Mouse (Mus musculus) layer of hippocampus, adult 6 months (tissue): Measurements from ENCODE around the gene Ppm1g. TPM values are rescaled to one million over a fixed set of nuclear protein-coding genes. Genes with fewer than 3 reads are reported as not detected.

Experiments used
- long read RNA-seq, 2 experiments: library from polyadenylated mRNA; unstranded; transcript quantifications; one replicate each; pipeline ENCODE4 v2.0.0; 2019 to 2020
- polyA plus RNA-seq: library from polyadenylated mRNA; unstranded; fragments of <200 nt; fragmentation: Nextera tagmentation; gene quantifications from 2 replicates; pipeline ENCODE4 v1.2.3, GENCODE M21; 2021

Gene Ppm1g
- polyA plus RNA-seq, result 79.7 and 95.6 TPM in 2 replicates
- long read RNA-seq, experiment 1, transcript Ppm1g-201 (10 exons, 2,307 nt), result major isoform, 222 of 252 reads
- long read RNA-seq, experiment 1, partial matches to known transcripts, result 11 of 252 reads
- long read RNA-seq, experiment 1, other reads (novel, unspliced or antisense), result 14 of 252 reads
- long read RNA-seq, experiment 2, transcript Ppm1g-201 (10 exons, 2,307 nt), result major isoform, 620 of 647 reads
- long read RNA-seq, experiment 2, partial matches to known transcripts, result 3 of 647 reads
- long read RNA-seq, experiment 2, other reads (novel, unspliced or antisense), result 21 of 647 reads

DNA sequence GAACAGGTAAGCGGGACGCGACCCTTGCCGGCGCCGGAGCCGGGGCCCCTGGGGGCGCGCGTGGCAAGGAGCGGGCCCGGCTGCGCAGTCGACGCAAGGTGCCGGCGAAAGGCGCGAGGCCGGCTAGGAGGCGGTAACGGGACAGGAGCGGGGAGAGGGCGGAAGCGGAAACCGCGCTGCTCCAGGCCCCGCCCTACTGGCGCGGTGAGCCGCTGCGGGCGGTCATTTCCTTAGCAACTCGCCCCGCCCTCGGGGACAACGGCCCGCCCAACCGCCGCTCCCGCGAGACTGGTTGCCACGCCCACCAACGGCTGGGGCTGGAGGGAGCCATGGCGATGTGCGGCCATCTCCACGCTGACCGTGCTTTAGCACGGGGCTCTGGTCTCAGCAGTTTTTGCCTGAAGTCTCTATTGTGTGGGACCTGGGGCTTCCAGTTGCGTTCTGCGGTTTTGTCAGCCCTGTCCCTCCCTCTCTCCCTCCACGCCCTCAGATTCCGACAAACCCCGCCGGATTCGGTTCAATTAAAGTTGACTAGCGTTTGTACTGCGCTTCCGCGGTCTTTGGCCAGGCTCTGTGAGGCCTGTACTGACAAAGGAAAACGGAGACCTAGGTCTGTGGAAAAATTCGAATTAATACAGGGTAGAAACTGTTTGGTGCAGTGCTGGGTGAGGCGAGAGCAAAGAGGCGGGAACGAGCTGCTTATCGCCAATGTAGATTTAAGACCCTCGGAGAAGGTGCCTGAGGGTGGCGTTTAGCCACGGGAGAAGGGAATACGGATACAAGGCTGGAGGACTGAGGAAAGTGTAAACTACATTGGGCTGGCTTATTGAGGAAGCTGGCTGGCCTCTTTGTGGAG lies at the start of gene Ppm1g:
Ppm1g (minus strand) TSS at position 240 of the 856 bp plus-strand sequence.

DNA sequence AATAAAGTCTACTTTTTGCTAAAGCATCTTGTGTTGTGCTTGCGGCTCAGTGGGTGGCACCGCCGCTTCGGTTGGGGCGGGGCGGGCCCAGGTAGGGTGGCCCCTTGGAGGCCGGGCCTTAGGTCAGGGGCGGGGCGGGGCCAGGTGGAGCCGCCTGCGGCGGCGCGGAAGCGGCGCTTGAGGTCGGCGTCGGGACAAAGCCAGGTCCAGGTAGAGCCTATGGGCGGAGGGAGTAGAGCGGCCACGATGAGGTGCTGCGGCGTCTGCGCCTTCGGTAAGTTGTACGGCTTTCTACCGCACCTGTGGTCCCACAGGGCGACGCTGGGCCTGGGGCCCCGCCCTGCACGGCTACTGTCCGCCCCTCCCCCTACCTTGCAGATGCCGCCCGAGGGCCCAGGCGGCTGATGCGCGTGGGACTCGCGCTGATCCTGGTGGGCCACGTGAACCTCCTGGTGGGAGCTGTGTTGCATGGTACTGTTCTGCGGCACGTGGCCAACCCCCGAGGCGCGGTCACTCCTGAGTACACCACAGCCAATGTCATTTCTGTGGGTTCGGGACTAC lies 31.1 kb upstream of the Ppm1g start, which contains the start of gene Krtcap3:
Krtcap3 (plus strand) TSS at position 151 of the 561 bp plus-strand sequence.

DNA sequence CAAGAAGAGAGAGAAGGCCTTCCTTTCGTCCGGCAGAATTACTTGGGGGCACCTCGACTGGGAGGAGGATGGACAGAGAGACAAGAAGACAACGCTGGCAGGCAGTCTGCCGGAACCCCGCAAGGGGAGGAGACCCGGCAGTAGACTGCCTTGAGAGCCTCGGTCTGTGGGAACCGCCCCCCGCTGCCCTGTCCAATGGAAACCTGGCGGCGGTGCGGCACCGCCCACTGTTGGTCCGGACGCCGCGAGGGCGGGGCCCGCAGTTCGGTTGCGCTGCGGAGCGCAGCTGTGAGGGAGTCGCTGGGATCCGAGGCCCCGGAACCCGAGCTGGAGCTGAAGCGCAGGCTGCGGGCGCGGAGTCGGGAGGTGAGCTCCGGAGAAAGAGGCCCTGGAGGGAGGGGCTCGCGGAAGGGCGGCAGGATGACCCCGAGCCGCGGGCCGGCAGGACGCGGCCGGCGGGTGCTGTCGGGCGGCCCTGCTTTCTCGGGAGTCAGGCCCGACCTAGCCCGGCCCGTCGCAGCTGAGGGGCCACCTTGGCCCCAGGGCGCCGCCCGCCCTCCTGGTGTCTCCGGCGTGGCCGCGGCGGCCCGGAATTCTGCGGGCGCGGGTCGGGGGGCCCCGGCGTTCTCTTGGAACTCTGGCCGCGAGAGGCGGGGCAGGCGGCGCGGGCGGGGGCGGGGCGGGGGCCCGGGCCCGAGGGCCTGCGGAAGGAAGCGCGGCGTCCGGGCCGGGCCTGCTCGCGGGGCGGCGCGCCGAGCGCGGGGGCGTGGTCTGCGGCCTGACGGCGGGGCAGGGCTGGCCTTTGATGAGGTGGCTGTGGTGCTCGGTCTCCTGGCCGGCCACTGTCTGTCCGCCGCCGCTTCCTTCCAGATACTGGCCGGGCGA lies 20.4 kb upstream of the Ppm1g start, which contains the start of the genes Nrbp1 and Gm9970:
Nrbp1 (plus strand) TSS at position 228 of the 885 bp plus-strand sequence.
Gm9970 (minus strand) TSS at position 596 of the 885 bp plus-strand sequence.

DNA sequence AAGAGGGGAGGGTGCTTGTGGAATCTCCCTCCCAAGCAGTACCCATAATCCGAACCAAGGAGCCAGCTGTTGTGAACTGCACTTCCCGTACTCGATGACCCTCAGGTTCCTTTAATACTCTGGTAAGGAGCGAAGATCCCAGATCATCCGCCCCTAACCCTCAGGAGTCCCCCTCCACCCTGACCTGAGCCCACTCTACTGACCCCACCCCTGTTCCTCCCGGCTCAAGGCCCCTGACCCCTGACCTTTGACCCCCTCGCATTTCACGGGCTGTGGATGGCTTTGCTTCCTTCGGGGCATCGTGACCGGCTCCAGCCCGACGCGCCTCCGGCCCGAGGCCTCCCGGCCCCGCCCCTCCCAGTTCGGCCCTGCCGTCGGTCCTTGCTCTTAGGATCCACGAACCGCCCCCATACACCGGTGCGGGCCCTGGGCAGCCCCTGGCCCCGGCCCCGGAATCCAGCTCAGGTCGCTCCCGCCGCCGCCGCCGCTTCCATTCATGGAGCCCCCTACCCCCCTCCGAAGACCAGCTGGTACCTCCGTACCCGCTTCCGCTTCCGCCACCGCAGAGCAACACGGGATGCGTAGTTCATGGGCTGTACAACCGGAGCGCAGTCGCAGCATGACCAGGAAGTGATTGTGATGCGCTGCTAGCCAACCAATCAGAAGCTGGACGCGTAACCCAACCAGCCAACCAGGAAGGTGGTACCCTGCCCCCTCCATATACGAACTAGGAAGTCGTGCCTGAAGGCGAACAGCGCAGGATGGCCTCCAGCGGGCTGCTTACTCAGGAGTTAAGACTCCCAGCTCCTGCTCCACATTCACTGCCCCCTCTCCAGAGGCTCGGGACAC lies 18.5 kb downstream of the Ppm1g start, which contains the start of gene Zfp513:
Zfp513 (minus strand) TSS at position 562 of the 849 bp plus-strand sequence.

DNA sequence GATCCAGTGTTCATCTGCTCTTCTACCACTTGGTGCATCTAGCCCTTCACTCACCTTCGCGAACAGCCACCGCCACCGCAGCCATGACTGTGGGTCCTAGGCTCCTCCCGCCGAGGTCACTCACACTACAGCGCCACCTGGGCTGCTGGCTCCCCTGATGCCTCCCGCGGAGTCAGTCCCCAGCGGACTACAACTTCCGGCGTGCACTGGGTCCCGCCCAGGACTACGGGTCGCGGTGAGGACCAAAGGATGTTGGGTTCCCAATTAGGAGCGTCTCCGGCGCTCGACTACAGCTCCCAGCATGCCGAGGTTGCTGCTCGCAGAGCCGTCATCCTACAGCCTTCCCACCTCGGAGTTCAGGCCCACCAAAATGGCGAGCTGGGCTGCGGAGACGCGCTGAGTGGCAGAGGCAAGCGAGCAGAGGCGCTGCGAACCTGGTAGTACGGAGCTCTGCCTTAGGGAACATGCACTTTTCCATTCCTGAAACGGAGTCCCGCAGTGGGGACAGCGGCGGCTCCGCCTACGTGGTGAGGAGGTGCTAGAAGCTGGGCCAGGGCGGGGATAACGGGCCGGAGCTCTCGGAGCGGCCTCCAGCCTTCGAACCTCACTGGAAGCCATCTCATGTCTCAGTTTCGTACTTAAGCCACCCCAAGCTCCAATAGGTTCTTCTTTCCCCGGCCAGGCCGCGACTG lies 27.4 kb downstream of the Ppm1g start, which contains the start of the genes Snx17 and Eif2b4:
Snx17 (plus strand) TSS at position 289 of the 692 bp plus-strand sequence.
Eif2b4 (minus strand) TSS at position 492 of the 692 bp plus-strand sequence.

DNA sequence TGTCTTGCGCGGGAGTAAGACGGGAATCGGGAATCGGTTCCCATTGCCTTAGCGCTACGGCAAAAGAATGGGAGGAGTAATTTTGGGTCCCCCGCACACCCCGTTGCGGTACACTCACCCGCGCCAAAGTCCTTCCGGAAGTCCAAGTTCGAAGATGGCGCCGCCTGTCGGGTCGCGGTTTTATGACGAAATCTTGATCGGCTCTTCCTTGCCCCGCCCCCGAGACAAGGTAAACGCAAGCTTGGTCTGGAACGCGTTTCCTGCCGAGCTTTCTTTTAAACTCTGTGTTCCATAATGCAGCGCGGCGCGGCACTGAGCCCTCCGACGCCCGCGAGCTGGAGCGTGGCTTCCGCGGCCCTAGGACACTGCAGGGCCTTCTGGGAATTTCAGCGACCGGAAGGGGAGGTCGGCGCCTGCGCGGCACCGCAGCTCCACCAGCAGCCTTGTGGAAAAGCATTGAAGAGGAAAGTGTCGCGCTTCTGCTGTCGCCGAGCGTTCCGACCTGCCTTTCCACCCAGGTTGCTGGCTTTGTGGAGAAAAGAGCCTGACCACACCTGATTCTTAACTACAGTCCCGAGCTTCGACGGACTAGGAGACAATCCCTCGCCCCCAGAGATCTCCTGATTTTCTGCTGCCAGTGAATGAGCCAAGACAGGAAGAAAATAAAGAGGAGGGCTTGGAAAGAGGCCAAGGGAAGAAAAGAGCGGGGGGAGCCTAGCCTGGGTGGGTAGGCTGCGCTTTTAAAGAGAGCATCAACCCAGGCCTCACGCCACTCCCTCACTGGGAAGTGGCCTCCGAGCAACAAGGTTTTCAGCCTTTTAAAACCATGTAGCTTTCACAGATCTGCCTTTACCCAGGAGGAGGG lies 40.5 kb downstream of the Ppm1g start, which contains the start of the genes Gm29609 and Gtf3c2:
Gm29609 (minus strand) TSS at position 146 of the 865 bp plus-strand sequence.
Gtf3c2 (minus strand) TSS at position 379 of the 865 bp plus-strand sequence.

DNA sequence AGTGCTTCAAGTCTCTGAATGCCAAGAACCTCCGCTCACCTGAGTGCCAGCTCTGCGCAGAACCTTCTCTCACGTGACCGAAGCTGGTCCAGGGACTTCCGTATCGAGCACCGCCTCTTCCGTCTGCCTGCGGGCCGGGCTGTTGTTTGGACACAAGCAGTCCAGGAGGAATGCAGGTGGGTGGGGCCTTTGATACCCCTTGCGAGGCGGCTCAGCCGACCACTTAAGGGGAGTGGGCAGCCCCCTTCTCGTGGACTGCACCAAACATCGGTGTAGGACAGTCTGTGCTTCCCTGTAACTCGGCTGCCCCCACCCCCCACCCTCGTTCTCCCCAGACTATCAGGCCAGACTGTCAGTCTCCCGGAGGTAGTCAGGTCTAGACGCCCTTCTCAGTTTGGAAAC lies 66.3 kb downstream of the Ppm1g start, which contains the start of gene Mpv17:
Mpv17 (minus strand) TSS at position 100 of the 402 bp plus-strand sequence.

Other genes with a start within 250 kb of the Ppm1g start
- gene Atraid, start 172.4 kb downstream of the Ppm1g start, polyA plus RNA-seq, result 231 and 258 TPM in 2 replicates
- 9.8 and 12.6 TPM in 2 replicates for gene Slc5a6, start 171.8 kb downstream of the Ppm1g start, polyA plus RNA-seq
- 2.9 and 3.1 TPM in 2 replicates for gene Cad, start 165.9 kb downstream of the Ppm1g start, polyA plus RNA-seq
- gene Dnajc5g, start 114.4 kb downstream of the Ppm1g start, polyA plus RNA-seq, result not detected in 2 replicates
- 88.3 and 99.3 TPM in 2 replicates for gene Slc30a3, start 112.5 kb downstream of the Ppm1g start, polyA plus RNA-seq
- gene Trim54, start 104.0 kb downstream of the Ppm1g start, polyA plus RNA-seq, result 0.15 and 0.33 TPM in 2 replicates
- gene Ucn, start 81.9 kb downstream of the Ppm1g start, polyA plus RNA-seq, result not detected in 2 replicates
- gene Mpv17, start 66.4 kb downstream of the Ppm1g start, polyA plus RNA-seq, result 139 and 146 TPM in 2 replicates
- 0.70 and 2.9 TPM in 2 replicates for gene Gm29609, start 40.8 kb downstream of the Ppm1g start, polyA plus RNA-seq
- 12.4 and 12.7 TPM in 2 replicates for gene Gtf3c2, start 40.5 kb downstream of the Ppm1g start, polyA plus RNA-seq
- gene Snx17, start 27.5 kb downstream of the Ppm1g start, polyA plus RNA-seq, result 112 and 117 TPM in 2 replicates
- gene Eif2b4, start 27.3 kb downstream of the Ppm1g start, polyA plus RNA-seq, result 31.6 and 46.9 TPM in 2 replicates
- gene Zfp513, start 18.4 kb downstream of the Ppm1g start, polyA plus RNA-seq, result 1.6 and 1.9 TPM in 2 replicates
- 75.4 and 80.3 TPM in 2 replicates for gene Nrbp1, start 20.2 kb upstream of the Ppm1g start, polyA plus RNA-seq
- gene Gm9970, start 20.5 kb upstream of the Ppm1g start, polyA plus RNA-seq, result not detected in 2 replicates
- 0.77 and 2.4 TPM in 2 replicates for gene Krtcap3, start 31.0 kb upstream of the Ppm1g start, polyA plus RNA-seq
- 13.4 and 15.4 TPM in 2 replicates for gene Ift172, start 70.4 kb upstream of the Ppm1g start, polyA plus RNA-seq
- gene Fndc4, start 75.4 kb upstream of the Ppm1g start, polyA plus RNA-seq, result 72.5 and 92.3 TPM in 2 replicates
- gene Gckr, start 76.8 kb upstream of the Ppm1g start, polyA plus RNA-seq, result not detected in 2 replicates
- gene Zfp512, start 231.7 kb upstream of the Ppm1g start, polyA plus RNA-seq, result 20.5 and 27.4 TPM in 2 replicates